Mouse (Mus musculus) hindbrain, embryonic 12.5 days (tissue): ENCODE results near the gene Bcl6. TPM values are rescaled to one million over a fixed set of nuclear protein-coding genes. Genes with fewer than 3 reads are reported as not detected.
A peak's percentile ranks its signal among the peaks of the same experiment; 100 is the strongest.

Experiments
- ATAC-seq: fragments of 200-750 bp; cut with Nextera tagmentation; 2 replicates; pipeline ENCODE4 v1.8.0; 2017; ENCODE audit warnings: moderate TSS enrichment; ENCODE audit not compliant: low FRiP score
- H3K27ac ChIP-seq: fragments of 300-500 bp; sonication (generic); 2 replicates; pipeline ENCODE4 v1.5.1; 2016; ENCODE audit warnings: mild to moderate bottlenecking
- H3K27me3 ChIP-seq: fragments of 300-500 bp; sonication (generic); 2 replicates; pipeline ENCODE4 v1.6.1; 2016; ENCODE audit warnings: mild to moderate bottlenecking
- H3K36me3 ChIP-seq: fragments of 300-500 bp; sonication (generic); 2 replicates; pipeline ENCODE4 v1.6.1; 2016; ENCODE audit warnings: mild to moderate bottlenecking
- H3K4me1 ChIP-seq: fragments of 300-500 bp; sonication (generic); 2 replicates; pipeline ENCODE4 v1.6.1; 2016
- H3K4me2 ChIP-seq: fragments of 300-500 bp; sonication (generic); replicated peaks from 2 replicates; pipeline ENCODE4 v1.6.1; 2016; ENCODE audit warnings: mild to moderate bottlenecking
- H3K4me3 ChIP-seq: fragments of 300-500 bp; sonication (generic); 2 replicates; pipeline ENCODE4 v1.5.1; 2016; ENCODE audit warnings: mild to moderate bottlenecking
- H3K9ac ChIP-seq: fragments of 300-500 bp; sonication (generic); 2 replicates; pipeline ENCODE4 v1.6.1; 2016; ENCODE audit warnings: mild to moderate bottlenecking, moderate library complexity
- H3K9me3 ChIP-seq: fragments of 300-500 bp; sonication (generic); replicated peaks from 2 replicates; pipeline ENCODE4 v1.6.1; 2016; ENCODE audit warnings: mild to moderate bottlenecking
- WGBS: fragments of 180-500 bp; shearing (Covaris S2); methylation state at CpG from one replicate; pipeline ENCODE4 v1.1.7; 2016; 5-methylcytosine and 5-hydroxymethylcytosine counted together
- polyA plus RNA-seq: library from polyadenylated mRNA; unstranded; fragments of >200 nt; fragmentation: Nextera tagmentation; extraction: Ambion mirVana; gene quantifications from 2 replicates; pipeline ENCODE4 v1.2.1, GENCODE M21; 2016

Bcl6 gene
- polyA plus RNA-seq, 1 experiment from 2014 or later, result 0.12 TPM

DNA sequence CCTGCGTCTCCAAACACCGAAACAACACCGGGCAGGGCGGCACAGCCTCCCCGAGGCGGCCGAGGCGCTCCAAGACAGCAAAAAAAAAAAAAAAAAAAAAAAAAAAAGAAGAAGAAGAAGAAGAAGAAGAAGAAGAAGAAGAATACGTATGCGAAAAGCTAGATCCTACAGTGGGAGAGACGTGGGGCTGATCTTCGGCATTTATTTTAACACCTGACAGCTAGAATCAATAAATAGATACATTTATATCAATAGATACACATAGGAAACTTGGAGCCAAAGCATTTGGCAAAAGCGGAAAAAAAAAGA lies 541 bp downstream of the Bcl6 start:
- no peak for ATAC-seq
- Histone ChIP-seq H3K9me3 (no peaks in the 10 kb centered on the region), H3K4me3 (peak overlapping the region; percentile 71), H3K4me1 (peaks cover 29% of the 10 kb centered on the region), H3K27ac (peak overlapping the region; percentile 97), H3K9ac (peak overlapping the region; percentile 74), H3K4me2 (peak overlapping the region; percentile 97), H3K27me3 (peaks cover 39% of the 10 kb centered on the region), H3K36me3 (no peaks in the 10 kb centered on the region)
- under 1% methylated on average over 13 of the region's 13 CpGs for WGBS

DNA sequence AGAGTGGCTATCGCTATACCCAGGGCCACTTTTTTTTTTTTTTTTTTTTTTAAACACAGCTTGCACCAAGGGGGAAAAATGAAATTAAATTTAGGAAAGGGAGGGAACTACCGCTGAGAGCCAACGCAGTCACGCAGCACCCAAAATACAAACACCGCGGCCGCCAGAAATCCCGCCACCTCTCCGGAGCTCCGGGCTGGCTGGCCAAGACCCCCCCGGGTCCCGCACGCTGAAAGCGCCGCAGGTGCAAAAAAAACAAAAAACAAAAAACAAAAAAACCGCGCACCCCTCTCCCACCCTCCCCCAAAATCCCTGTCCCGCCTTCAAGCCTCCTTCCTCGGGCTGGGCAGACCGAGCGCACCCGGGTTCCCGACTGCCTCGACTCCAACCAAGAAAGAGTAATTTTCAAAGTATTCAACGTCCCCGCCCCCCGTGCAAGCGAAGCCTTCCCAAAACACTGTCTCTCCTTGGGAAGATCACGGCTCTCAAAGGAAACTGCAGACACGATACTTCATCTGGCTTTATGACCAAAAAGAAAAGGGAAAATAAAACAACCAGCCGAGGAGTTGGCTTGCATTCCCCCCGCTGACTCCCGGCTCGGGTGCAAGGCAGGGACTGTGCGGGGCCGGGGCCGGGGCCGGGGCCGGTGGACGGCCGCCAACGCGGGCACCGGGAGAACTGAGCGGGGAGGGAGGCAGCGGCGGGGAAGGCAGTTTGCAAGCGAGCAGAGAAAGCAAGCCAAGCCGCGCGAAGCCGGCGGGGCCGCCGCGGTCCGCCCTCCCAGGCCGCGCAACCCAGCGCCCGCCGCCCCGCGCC lies 1.1 kb downstream of the Bcl6 start:
- Histone ChIP-seq H3K4me3 (peak overlapping the region; percentile 71), H3K4me1 (peaks cover 34% of the 10 kb centered on the region), H3K27me3 (peaks cover 39% of the 10 kb centered on the region), H3K27ac (peak overlapping the region; percentile 52), H3K9ac (peak overlapping the region; percentile 74), H3K9me3 (no peaks in the 10 kb centered on the region), H3K4me2 (peak overlapping the region; percentile 97), H3K36me3 (no peaks in the 10 kb centered on the region)
- under 1% methylated on average over 59 of the region's 64 CpGs for WGBS
- ATAC-seq, result no peak

DNA sequence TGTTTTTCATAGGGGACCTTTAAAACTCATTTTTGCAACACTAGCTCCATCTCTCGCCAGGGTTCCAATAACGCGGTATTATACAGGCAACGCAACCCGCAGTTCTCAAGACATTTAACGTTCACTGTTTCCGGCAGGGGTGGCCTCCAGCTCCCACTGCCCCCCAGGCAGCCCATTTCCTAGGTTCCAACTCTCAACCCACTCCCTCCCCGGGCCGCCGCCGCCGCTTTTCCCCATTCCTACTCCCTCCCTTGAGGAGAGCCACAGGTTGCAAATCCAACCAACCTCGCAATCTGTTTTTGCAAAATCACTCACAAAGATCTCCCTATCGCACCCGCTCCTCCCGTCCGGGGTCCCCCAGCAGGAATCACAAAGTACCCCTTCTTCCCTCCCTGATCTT lies 1.8 kb downstream of the Bcl6 start:
- no peak overlapping the region for H3K27ac ChIP-seq
- H3K4me1 ChIP-seq, result peaks cover 34% of the 10 kb centered on the region
- under 1% methylated on average over 17 of the region's 17 CpGs for WGBS
- peak overlapping the region; percentile 71 for H3K4me3 ChIP-seq
- no peak for ATAC-seq
- H3K9ac ChIP-seq, result peak overlapping the region; percentile 45; the same call in 1 of the 2 replicates
- no peaks in the 10 kb centered on the region for H3K36me3 ChIP-seq
- peak overlapping the region; percentile 97 for H3K4me2 ChIP-seq
- H3K9me3 ChIP-seq, result no peaks in the 10 kb centered on the region
- H3K27me3 ChIP-seq, result peaks cover 42% of the 10 kb centered on the region

DNA sequence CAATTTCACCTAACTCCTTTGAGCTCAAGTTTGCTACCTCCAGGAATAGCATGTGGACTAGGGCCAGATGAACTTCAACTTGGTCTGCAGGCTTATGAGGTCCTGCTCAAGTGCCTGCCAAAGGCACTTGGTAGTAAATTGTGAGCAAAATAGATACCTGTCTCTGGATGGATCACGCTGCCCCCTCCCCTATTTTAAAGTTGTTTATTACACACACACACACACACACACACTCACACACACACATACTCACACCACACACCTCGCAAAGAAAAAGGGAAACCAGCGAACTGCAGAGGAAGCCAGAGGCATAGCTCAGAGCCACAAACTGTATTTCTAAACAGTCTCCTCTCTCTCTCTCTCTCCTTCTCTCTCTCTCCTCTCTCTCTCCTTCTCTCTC lies 2.5 kb downstream of the Bcl6 start:
- peaks cover 49% of the 10 kb centered on the region for H3K27me3 ChIP-seq
- 0% methylated on average over 3 of the region's 3 CpGs for WGBS
- no peaks in the 10 kb centered on the region for H3K9me3 ChIP-seq
- H3K4me3 ChIP-seq, result no peak overlapping the region
- no peak overlapping the region for H3K27ac ChIP-seq
- H3K9ac ChIP-seq, result no peak overlapping the region
- ATAC-seq, result no peak
- peaks cover 38% of the 10 kb centered on the region for H3K4me1 ChIP-seq
- H3K4me2 ChIP-seq, result peak overlapping the region; percentile 97
- no peaks in the 10 kb centered on the region for H3K36me3 ChIP-seq

DNA sequence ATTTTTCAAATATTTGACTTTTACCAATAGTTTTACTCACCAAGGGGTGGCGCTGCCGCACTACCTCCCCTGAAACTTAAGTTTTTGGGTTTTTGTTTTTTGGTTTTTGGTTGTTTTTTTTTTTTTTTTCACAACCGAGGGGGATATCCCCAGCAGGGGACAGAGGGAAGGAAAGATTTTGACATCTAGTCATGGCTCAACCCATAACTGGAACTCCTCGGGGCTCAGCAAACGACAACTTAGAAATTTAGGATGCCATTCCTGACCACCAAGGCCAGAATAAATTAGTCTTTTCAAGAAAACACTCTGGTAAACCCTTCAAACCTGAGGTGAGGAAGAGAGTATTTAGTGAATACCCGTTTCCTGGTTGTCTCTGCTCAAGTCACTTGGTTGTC lies 3.2 kb downstream of the Bcl6 start:
- peaks cover 45% of the 10 kb centered on the region for H3K4me1 ChIP-seq
- H3K9me3 ChIP-seq, result no peaks in the 10 kb centered on the region
- H3K27ac ChIP-seq, result no peak overlapping the region
- H3K27me3 ChIP-seq, result peaks cover 52% of the 10 kb centered on the region
- no peak for ATAC-seq
- H3K4me2 ChIP-seq, result no peak overlapping the region
- no peak overlapping the region for H3K4me3 ChIP-seq
- no peaks in the 10 kb centered on the region for H3K36me3 ChIP-seq
- 2% methylated on average over 6 of the region's 6 CpGs for WGBS
- no peak overlapping the region for H3K9ac ChIP-seq

DNA sequence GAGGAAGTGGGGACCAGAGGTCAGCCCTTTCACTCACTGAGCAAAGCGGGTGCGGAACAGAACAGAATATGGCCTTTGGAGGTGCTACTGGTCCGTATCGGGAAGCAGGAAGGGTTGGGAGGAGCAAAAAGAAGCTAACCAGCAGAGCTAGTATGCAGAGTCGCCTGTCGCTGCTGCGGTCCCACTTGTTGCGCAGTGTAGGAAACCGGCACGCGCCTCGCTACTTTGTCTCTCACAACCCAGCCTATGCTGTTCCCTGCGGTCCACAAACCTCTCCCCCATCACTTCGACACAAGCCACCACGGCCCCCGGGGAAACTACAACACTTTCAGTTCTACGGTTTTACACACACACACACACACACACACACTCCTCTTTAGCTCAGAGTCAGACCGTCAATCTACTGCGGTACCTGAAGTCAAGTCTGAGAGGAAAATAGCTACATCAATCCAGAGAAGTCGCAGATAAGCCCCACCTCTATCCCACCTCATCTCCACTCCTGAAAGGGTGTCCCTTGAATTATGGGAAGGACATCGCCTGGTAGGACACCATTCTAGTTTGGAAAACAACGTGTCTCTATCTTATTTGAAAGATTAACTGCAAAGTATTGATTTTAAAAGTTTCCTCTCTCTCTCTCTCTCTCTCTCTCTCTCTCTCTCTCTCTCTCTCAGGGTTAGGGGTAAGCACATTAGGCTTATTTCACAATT lies 3.7 kb downstream of the Bcl6 start:
- peaks cover 43% of the 10 kb centered on the region for H3K4me1 ChIP-seq
- no peaks in the 10 kb centered on the region for H3K9me3 ChIP-seq
- whole genome bisulfite sequencing, result 2% methylated on average over 22 of the region's 22 CpGs
- H3K27me3 ChIP-seq, result peaks cover 56% of the 10 kb centered on the region
- no peaks in the 10 kb centered on the region for H3K36me3 ChIP-seq
- no peak overlapping the region for H3K27ac ChIP-seq
- peak overlapping the region; percentile 31 for H3K4me3 ChIP-seq
- ATAC-seq, result no peak
- peak overlapping the region; percentile 86 for H3K4me2 ChIP-seq
- H3K9ac ChIP-seq, result no peak overlapping the region

DNA sequence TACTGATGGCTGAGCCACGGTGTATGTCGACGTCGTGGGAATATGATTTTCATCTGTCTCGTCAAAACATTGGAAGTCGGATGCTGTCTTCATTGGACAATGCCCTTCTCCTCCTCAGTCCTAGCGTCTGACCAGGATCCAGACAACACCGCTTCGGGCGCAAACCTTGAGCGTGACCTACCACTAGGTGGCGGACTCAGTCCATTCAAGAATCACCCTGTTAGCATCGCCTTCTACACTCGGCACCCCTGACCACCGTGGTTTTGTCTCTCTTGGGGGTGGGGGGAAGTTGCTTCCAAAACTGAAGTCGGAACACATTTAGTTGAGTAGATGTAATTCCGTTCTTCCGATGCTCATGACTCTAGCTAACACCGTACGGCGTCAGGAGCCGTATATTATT lies 4.5 kb downstream of the Bcl6 start:
- WGBS, result 2% methylated on average over 22 of the region's 22 CpGs
- peaks cover 63% of the 10 kb centered on the region for H3K27me3 ChIP-seq
- H3K4me1 ChIP-seq, result peaks cover 37% of the 10 kb centered on the region

DNA sequence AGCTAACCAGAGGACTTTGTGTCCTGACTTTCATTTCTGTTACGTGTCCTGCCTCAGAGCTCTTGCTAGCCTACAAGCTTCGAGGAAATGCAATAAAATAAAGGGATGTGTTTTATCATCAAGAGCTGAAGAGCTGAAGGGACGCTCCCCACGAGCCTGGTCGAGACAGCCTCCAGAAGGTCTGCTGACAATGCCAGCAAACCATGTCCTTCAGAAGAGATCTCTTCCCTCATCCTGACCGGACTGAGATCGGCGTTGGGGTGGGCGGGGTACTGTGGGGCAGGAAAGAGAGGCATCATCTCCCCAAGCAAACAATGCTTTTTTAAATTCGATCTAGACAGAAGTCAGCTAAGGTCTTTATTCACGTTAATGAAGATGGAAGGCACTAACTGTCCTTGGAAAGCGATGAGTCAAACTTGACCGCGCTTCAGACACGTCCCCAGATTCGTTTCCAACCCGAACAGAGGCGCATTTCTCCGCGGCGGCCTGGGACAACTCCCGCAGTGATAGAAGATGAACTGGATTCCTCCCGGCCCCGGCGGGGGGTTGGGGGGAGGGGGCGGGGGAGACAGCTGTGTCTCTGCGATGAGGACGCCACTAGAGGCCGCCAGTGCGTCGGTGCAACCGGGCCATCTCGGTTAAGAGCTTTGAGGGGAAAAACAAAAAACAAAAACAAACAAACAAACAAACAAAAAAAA lies 5.6 kb downstream of the Bcl6 start:
- H3K4me1 ChIP-seq, result peaks cover 37% of the 10 kb centered on the region
- H3K4me3 ChIP-seq, result peak overlapping the region; percentile 38
- peak; percentile 24 for ATAC-seq
- peak overlapping the region; percentile 53 for H3K9ac ChIP-seq
- no peak overlapping the region for H3K27ac ChIP-seq
- peaks cover 68% of the 10 kb centered on the region for H3K27me3 ChIP-seq
- H3K4me2 ChIP-seq, result peak overlapping the region; percentile 86
- no peaks in the 10 kb centered on the region for H3K36me3 ChIP-seq
- under 1% methylated on average over 31 of the region's 33 CpGs for WGBS
- H3K9me3 ChIP-seq, result no peaks in the 10 kb centered on the region

More for the DNA sequence above, 4.5 kb downstream of the Bcl6 start:
- H3K36me3 ChIP-seq, result no peaks in the 10 kb centered on the region
- no peak overlapping the region for H3K9ac ChIP-seq
- H3K9me3 ChIP-seq, result no peaks in the 10 kb centered on the region
- ATAC-seq, result peak; percentile 59
- peak overlapping the region; percentile 86 for H3K4me2 ChIP-seq
- no peak overlapping the region for H3K27ac ChIP-seq
- H3K4me3 ChIP-seq, result peak overlapping the region; percentile 31

DNA sequence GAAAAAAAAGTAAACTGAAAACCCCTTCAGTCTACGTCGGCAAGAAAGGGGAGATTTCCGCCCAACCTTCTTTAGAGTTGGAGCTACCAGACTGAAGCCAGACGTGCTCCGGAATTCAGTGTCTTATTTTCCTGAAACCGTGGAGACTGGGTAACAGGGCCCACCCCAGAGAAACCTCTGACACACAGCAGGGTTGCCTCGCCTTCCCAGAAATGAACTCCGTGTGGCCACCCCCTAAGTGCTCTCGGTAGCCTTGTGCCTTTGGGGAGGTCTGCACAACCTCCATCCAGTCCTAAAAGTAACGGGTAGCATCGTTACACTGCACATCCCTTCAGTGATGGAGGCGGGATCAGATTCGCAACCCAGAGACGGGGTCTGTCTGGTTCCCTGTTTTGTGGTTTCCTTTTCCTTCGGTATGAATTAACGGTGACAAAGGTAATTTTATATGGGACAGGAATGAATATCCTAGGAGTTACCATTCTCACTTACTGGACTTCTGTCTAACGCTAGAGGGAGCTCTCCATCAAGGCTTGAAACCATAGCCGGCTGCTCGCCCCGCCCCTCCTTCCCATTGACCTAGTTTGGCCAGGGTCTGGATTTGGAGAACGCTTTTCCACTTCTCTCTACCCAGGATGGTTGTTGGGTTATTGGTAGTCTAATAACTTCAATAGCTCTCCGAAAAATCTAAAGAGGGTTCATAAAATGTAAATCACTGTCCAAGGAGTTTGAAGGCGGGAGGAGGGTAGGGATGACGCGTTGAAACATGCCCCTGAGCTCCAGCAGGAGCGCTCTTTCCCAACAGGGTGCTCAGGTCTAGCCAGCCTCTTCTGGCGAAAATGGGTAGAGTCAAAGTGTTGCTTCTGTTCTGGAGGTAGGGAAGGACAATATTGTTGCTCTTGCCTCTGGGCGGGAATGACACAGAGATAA lies 6.5 kb downstream of the Bcl6 start:
- peak; percentile 79 for ATAC-seq
- Histone ChIP-seq H3K4me3 (peak overlapping the region; percentile 38), H3K27me3 (peaks cover 68% of the 10 kb centered on the region), H3K9ac (no peak overlapping the region), H3K27ac (no peak overlapping the region), H3K9me3 (no peaks in the 10 kb centered on the region), H3K4me1 (peaks cover 34% of the 10 kb centered on the region), H3K4me2 (peak overlapping the region; percentile 86), H3K36me3 (no peaks in the 10 kb centered on the region)
- 1% methylated on average over 28 of the region's 28 CpGs for WGBS

DNA sequence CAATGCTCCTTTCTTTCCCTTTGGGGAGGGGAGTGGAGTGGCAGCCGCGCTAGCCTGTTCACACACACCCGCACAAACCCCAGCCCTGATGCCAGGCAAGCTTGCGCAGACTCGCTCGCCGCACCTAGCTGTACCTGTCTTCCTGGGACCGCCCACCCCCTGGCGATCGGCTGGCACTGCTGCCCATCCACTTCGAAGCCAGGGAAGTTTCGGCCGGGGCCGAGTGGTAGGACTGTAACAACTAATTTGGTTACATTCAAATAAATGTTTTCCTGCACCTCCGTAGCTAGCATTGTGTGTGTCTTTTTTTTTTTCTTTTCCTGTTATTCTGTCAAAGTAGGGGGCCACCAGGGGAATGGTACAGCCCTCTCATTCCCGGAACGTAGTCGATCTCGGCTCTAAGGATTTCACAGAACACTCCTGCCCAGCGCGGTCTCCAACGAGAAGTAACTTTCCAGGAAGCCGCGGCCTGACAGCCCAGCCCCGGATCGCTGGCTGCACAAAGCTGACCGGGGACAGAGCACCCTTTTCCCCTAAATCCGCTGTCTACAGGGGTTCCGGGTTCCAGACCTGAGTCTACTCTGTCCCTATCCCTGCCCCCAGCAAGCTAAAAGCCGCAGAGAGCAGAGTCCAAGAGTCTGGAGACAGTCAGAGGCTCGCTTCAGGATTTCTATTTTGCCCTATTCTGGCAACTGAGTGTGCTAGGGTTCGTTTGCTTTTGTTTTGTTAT lies 7.5 kb downstream of the Bcl6 start:
- Histone ChIP-seq H3K4me2 (peak overlapping the region; percentile 86), H3K36me3 (no peaks in the 10 kb centered on the region), H3K9me3 (no peaks in the 10 kb centered on the region), H3K27me3 (peaks cover 60% of the 10 kb centered on the region), H3K4me1 (peaks cover 30% of the 10 kb centered on the region), H3K27ac (no peak overlapping the region), H3K4me3 (peak overlapping the region; percentile 33), H3K9ac (peak overlapping the region; percentile 32; the same call in 1 of the 2 replicates)
- 1% methylated on average over 32 of the region's 32 CpGs for WGBS
- ATAC-seq, result no peak
